Mouse (Mus musculus): Measurements from ENCODE around the gene Olfr1415. TPM values are rescaled to one million over a fixed set of nuclear protein-coding genes. Genes with fewer than 3 reads are reported as not detected.

Gene Olfr1415
- total and polyA plus RNA-seq, 2 experiments from 2014 or later, result not detected

- Histone ChIP-seq H3K27me3 (ENCODE audit: control insufficient read depth, insufficient read depth, low read length) (no peaks in the 10 kb centered on the region), H3K4me1 (ENCODE audit: control insufficient read depth, insufficient read depth) (peaks cover 13% of the 10 kb centered on the region; the same call in 1 of the 2 replicates), H3K9me3 (replicated peaks; ENCODE audit: control insufficient read depth, low read length) (no peaks in the 10 kb centered on the region), H3K9ac (replicated peaks; ENCODE audit: low read depth, low read length) (peak within 1 kb of the TSS; percentile 90), H3K4me3 (ENCODE audit: low read depth, low read length) (peak within 1 kb of the TSS; percentile 83), H3K36me3 (replicated peaks; ENCODE audit: control insufficient read depth, insufficient read depth, low read length) (peaks cover 26% of the 10 kb centered on the region), H3K27ac (ENCODE audit: low read depth) (peak within 1 kb of the TSS; percentile 81), H3K4me2 (ENCODE audit: low read depth, low read length) (peak within 1 kb of the TSS; percentile 82)
- peak; percentile 81 for DNase-seq (ENCODE audit: low spot score)
- peak; percentile 89 for ATAC-seq (ENCODE audit: insufficient read depth, low read depth)
- under 1% methylated on average over 65 of the region's 67 CpGs for WGBS
- TF ChIP-seq CTCF (IDR thresholded peaks at IDR 0.05; ENCODE audit: low read depth) (no peak), EP300 (IDR thresholded peaks at IDR 0.05; ENCODE audit: low read depth) (peak; percentile 46; the same call in 1 of the 2 replicates)
Measured at GRCm38 (mm10) chr1:92473165-92474041, 22.5 kb downstream of the Olfr1415 start, which contains the start of gene Ndufa10. Gene Ndufa10, minus strand, starts transcription at chr1:92473860.

- no peak overlapping the region for H3K4me2 ChIP-seq (ENCODE audit: low read depth, low read length)
- H3K27me3 ChIP-seq (ENCODE audit: control insufficient read depth, insufficient read depth, low read length), result no peaks in the 10 kb centered on the region
- H3K4me3 ChIP-seq (ENCODE audit: low read depth, low read length), result no peak overlapping the region
- 0 out of 2 replicates have a peak, but pooled peaks cover 7% of the 10 kb centered on the region for H3K4me1 ChIP-seq (ENCODE audit: control insufficient read depth, insufficient read depth)
- no peak for ATAC-seq (ENCODE audit: insufficient read depth, low read depth)
- WGBS, result 72% methylated on average over 4 of the region's 4 CpGs
- peaks cover 70% of the 10 kb centered on the region for H3K36me3 ChIP-seq (replicated peaks; ENCODE audit: control insufficient read depth, insufficient read depth, low read length)
- H3K27ac ChIP-seq (ENCODE audit: low read depth), result no peak overlapping the region
- no peak for TF ChIP-seq CTCF (IDR thresholded peaks at IDR 0.05; ENCODE audit: low read depth)
- no peak for TF ChIP-seq EP300 (IDR thresholded peaks at IDR 0.05; ENCODE audit: low read depth)
- no peak for DNase-seq (ENCODE audit: low spot score)
- no peak overlapping the region for H3K9ac ChIP-seq (replicated peaks; ENCODE audit: low read depth, low read length)
- H3K9me3 ChIP-seq (replicated peaks; ENCODE audit: control insufficient read depth, low read length), result no peaks in the 10 kb centered on the region
Measured at GRCm38 (mm10) chr1:92468891-92469290, 27.0 kb downstream of the Olfr1415 start.

- no peak for TF ChIP-seq EP300 (IDR thresholded peaks at IDR 0.05; ENCODE audit: low read depth)
- TF ChIP-seq CTCF (IDR thresholded peaks at IDR 0.05; ENCODE audit: low read depth), result no peak
- Histone ChIP-seq H3K9ac (replicated peaks; ENCODE audit: low read depth, low read length) (no peak overlapping the region), H3K4me1 (ENCODE audit: control insufficient read depth, insufficient read depth) (no peaks in the 10 kb centered on the region), H3K27me3 (ENCODE audit: control insufficient read depth, insufficient read depth, low read length) (no peaks in the 10 kb centered on the region), H3K4me2 (ENCODE audit: low read depth, low read length) (no peak overlapping the region), H3K27ac (ENCODE audit: low read depth) (no peak overlapping the region), H3K9me3 (replicated peaks; ENCODE audit: control insufficient read depth, low read length) (0 out of 2 replicates have a peak, but pooled peaks cover 4% of the 10 kb centered on the region), H3K36me3 (replicated peaks; ENCODE audit: control insufficient read depth, insufficient read depth, low read length) (peaks cover 93% of the 10 kb centered on the region), H3K4me3 (ENCODE audit: low read depth, low read length) (no peak overlapping the region)
- 86% methylated on average over 6 of the region's 6 CpGs for WGBS
- no peak for ATAC-seq (ENCODE audit: insufficient read depth, low read depth)
- no peak for DNase-seq (ENCODE audit: low spot score)
Measured at GRCm38 (mm10) chr1:92458416-92458815, 37.5 kb downstream of the Olfr1415 start.

- Histone ChIP-seq H3K9me3 (replicated peaks; ENCODE audit: control insufficient read depth, low read length) (0 out of 2 replicates have a peak, but pooled peaks cover 4% of the 10 kb centered on the region), H3K36me3 (replicated peaks; ENCODE audit: control insufficient read depth, insufficient read depth, low read length) (peaks cover 93% of the 10 kb centered on the region), H3K27me3 (ENCODE audit: control insufficient read depth, insufficient read depth, low read length) (no peaks in the 10 kb centered on the region), H3K4me1 (ENCODE audit: control insufficient read depth, insufficient read depth) (no peaks in the 10 kb centered on the region), H3K4me2 (ENCODE audit: low read depth, low read length) (no peak overlapping the region), H3K27ac (ENCODE audit: low read depth) (no peak overlapping the region), H3K9ac (replicated peaks; ENCODE audit: low read depth, low read length) (no peak overlapping the region), H3K4me3 (ENCODE audit: low read depth, low read length) (no peak overlapping the region)
- TF ChIP-seq EP300 (IDR thresholded peaks at IDR 0.05; ENCODE audit: low read depth), result no peak
- TF ChIP-seq CTCF (IDR thresholded peaks at IDR 0.05; ENCODE audit: low read depth), result no peak
- ATAC-seq (ENCODE audit: insufficient read depth, low read depth), result no peak
- DNase-seq (ENCODE audit: low spot score), result no peak
Measured at GRCm38 (mm10) chr1:92457758-92458157, 38.1 kb downstream of the Olfr1415 start.

- H3K36me3 ChIP-seq (replicated peaks; ENCODE audit: control insufficient read depth, insufficient read depth, low read length), result peaks cover 91% of the 10 kb centered on the region
- DNase-seq (ENCODE audit: low spot score), result peak; percentile 32
- no peak overlapping the region for H3K4me2 ChIP-seq (ENCODE audit: low read depth, low read length)
- no peaks in the 10 kb centered on the region for H3K27me3 ChIP-seq (ENCODE audit: control insufficient read depth, insufficient read depth, low read length)
- no peak for ATAC-seq (ENCODE audit: insufficient read depth, low read depth)
- H3K4me1 ChIP-seq (ENCODE audit: control insufficient read depth, insufficient read depth), result no peaks in the 10 kb centered on the region
- H3K9me3 ChIP-seq (replicated peaks; ENCODE audit: control insufficient read depth, low read length), result 0 out of 2 replicates have a peak, but pooled peaks cover 4% of the 10 kb centered on the region
- TF ChIP-seq CTCF (IDR thresholded peaks at IDR 0.05; ENCODE audit: low read depth) (peak; percentile 56), EP300 (IDR thresholded peaks at IDR 0.05; ENCODE audit: low read depth) (no peak)
- no peak overlapping the region for H3K9ac ChIP-seq (replicated peaks; ENCODE audit: low read depth, low read length)
- no peak overlapping the region for H3K4me3 ChIP-seq (ENCODE audit: low read depth, low read length)
- H3K27ac ChIP-seq (ENCODE audit: low read depth), result no peak overlapping the region
- 58% methylated on average over 8 of the region's 8 CpGs for WGBS
Measured at GRCm38 (mm10) chr1:92453751-92454445, 42.0 kb downstream of the Olfr1415 start.
